Mouse (Mus musculus) heart, embryonic 16.5 days (tissue): ENCODE results near the gene Rap1a. TPM values are rescaled to one million over a fixed set of nuclear protein-coding genes. Genes with fewer than 3 reads are reported as not detected.

Source experiments
- ATAC-seq: fragments of 200-750 bp; cut with Nextera tagmentation; replicated peaks from 2 replicates; pipeline ENCODE4 v1.8.0; 2017; ENCODE audit warnings: moderate number of reproducible peaks; ENCODE audit not compliant: insufficient read depth, low FRiP score; ENCODE audit errors: extremely low read depth
- H3K27ac ChIP-seq: fragments of 300-500 bp; sonication (generic); 2 replicates; pipeline ENCODE4 v1.5.1; 2014; ENCODE audit warnings: mild to moderate bottlenecking, low read length, control low read depth, moderate library complexity
- H3K27me3 ChIP-seq: fragments of 300-500 bp; sonication (generic); 2 replicates; pipeline ENCODE4 v1.6.1; 2014; ENCODE audit warnings: low read length, mixed read lengths; ENCODE audit not compliant: control insufficient read depth, insufficient read depth
- H3K36me3 ChIP-seq: fragments of 300-500 bp; sonication (generic); 2 replicates; pipeline ENCODE4 v1.6.1; 2014; ENCODE audit not compliant: control insufficient read depth, insufficient read depth
- H3K4me1 ChIP-seq: fragments of 300-500 bp; sonication (generic); 2 replicates; pipeline ENCODE4 v1.6.1; 2014; ENCODE audit warnings: low read length, mixed read lengths; ENCODE audit not compliant: control insufficient read depth, insufficient read depth
- H3K4me2 ChIP-seq: fragments of 300-500 bp; sonication (generic); 2 replicates; pipeline ENCODE4 v1.6.1; 2014; ENCODE audit warnings: low read depth, mild to moderate bottlenecking, control low read depth, low read length
- H3K4me3 ChIP-seq: fragments of 300-500 bp; sonication (generic); 2 replicates; pipeline ENCODE4 v1.5.1; 2014; ENCODE audit warnings: mild to moderate bottlenecking, control low read depth, low read length
- H3K9ac ChIP-seq: fragments of 300-500 bp; sonication (generic); 2 replicates; pipeline ENCODE4 v1.6.1; 2014; ENCODE audit warnings: low read length, control low read depth
- H3K9me3 ChIP-seq: fragments of 300-500 bp; sonication (generic); replicated peaks from 2 replicates; pipeline ENCODE4 v1.6.1; 2016; ENCODE audit warnings: low read length; ENCODE audit not compliant: control insufficient read depth
- WGBS: fragments of 180-500 bp; shearing (Covaris S2); extraction: QIAGEN DNeasy Blood & Tissue Kit; methylation state at CpG from one replicate; pipeline ENCODE4 v1.1.7; 2014; 5-methylcytosine and 5-hydroxymethylcytosine counted together
- polyA plus RNA-seq: library from polyadenylated mRNA; unstranded; fragments of >200 nt; fragmentation: Nextera tagmentation; extraction: Ambion mirVana; gene quantifications from 2 replicates; pipeline ENCODE4 v1.2.1, GENCODE M21; 2015

Gene Rap1a
- polyA plus RNA-seq, 1 experiment from 2014 or later, result 98.8 TPM

GRCm38 (mm10) chr3:105687324-105688060, 113.6 kb downstream of the Rap1a start, which contains the start of gene Ddx20:
TSS of gene Ddx20 (minus strand) at chr3:105687574.
- peak; percentile 96 for ATAC-seq
- H3K4me3 ChIP-seq, result peak within 1 kb of the TSS; percentile 95
- peaks cover 9% of the 10 kb centered on the region for H3K4me1 ChIP-seq
- H3K27ac ChIP-seq, result peak within 1 kb of the TSS; percentile 87
- peaks cover 13% of the 10 kb centered on the region for H3K36me3 ChIP-seq
- H3K9me3 ChIP-seq, result no peaks in the 10 kb centered on the region
- under 1% methylated on average over 72 of the region's 72 CpGs for WGBS
- H3K27me3 ChIP-seq, result no peaks in the 10 kb centered on the region
- peak within 1 kb of the TSS; percentile 97 for H3K9ac ChIP-seq
- peak within 1 kb of the TSS; percentile 87 for H3K4me2 ChIP-seq

GRCm38 (mm10) chr3:105686394-105687323, 114.5 kb downstream of the Rap1a start:
- H3K36me3 ChIP-seq, result peaks cover 14% of the 10 kb centered on the region
- no peaks in the 10 kb centered on the region for H3K9me3 ChIP-seq
- 8% methylated on average over 60 of the region's 60 CpGs for WGBS
- peak overlapping the region; percentile 97 for H3K9ac ChIP-seq
- peak overlapping the region; percentile 87 for H3K4me2 ChIP-seq
- peaks cover 9% of the 10 kb centered on the region for H3K4me1 ChIP-seq
- peak; percentile 43 for ATAC-seq
- H3K27ac ChIP-seq, result peak overlapping the region; percentile 81
- H3K4me3 ChIP-seq, result peak overlapping the region; percentile 95
- H3K27me3 ChIP-seq, result no peaks in the 10 kb centered on the region

GRCm38 (mm10) chr3:105680346-105680745, 120.8 kb downstream of the Rap1a start:
- Histone ChIP-seq H3K4me2 (no peak overlapping the region), H3K4me1 (no peaks in the 10 kb centered on the region), H3K9me3 (no peaks in the 10 kb centered on the region), H3K36me3 (peaks cover 41% of the 10 kb centered on the region), H3K27me3 (no peaks in the 10 kb centered on the region), H3K27ac (no peak overlapping the region), H3K4me3 (no peak overlapping the region), H3K9ac (no peak overlapping the region)
- ATAC-seq, result no peak
- WGBS, result 90% methylated on average over 7 of the region's 7 CpGs

Other genes starting within 250 kb of the Rap1a start
- gene Ddx20, start 113.8 kb downstream of the Rap1a start, polyA plus RNA-seq, result 20.9 and 22.4 TPM in 2 replicates
- gene Inka2, start 96.7 kb downstream of the Rap1a start, polyA plus RNA-seq, result 2.9 and 3.3 TPM in 2 replicates
- gene Adora3, start 69.5 kb upstream of the Rap1a start, polyA plus RNA-seq, result 0.20 and 0.22 TPM in 2 replicates
- gene Tmigd3, start 69.6 kb upstream of the Rap1a start, polyA plus RNA-seq, result 0.32 TPM in 1 of 2 replicates, not detected in the other
- gene I830077J02Rik, start 131.3 kb upstream of the Rap1a start, polyA plus RNA-seq, result 0.90 and 1.6 TPM in 2 replicates
- 85.9 and 86.6 TPM in 2 replicates for gene Wdr77, start 158.0 kb upstream of the Rap1a start, polyA plus RNA-seq
- gene Atp5f1, start 158.8 kb upstream of the Rap1a start, polyA plus RNA-seq, result 954 and 1,079 TPM in 2 replicates
- 1.2 and 1.6 TPM in 2 replicates for gene Ovgp1, start 172.4 kb upstream of the Rap1a start, polyA plus RNA-seq
- gene Pifo, start 213.3 kb upstream of the Rap1a start, polyA plus RNA-seq, result 1.1 and 2.5 TPM in 2 replicates
- 0.19 and 0.29 TPM in 2 replicates for gene Chil5, start 231.5 kb upstream of the Rap1a start, polyA plus RNA-seq